Mouse (Mus musculus) liver, postnatal 0 days (tissue): Measurements from ENCODE around the gene Trmt10c. TPM values are rescaled to one million over a fixed set of nuclear protein-coding genes. Genes with fewer than 3 reads are reported as not detected.
A peak's percentile ranks its signal among the peaks of the same experiment; 100 is the strongest.
"Not testable (repeated sequence)": the region's sequence is repeated elsewhere in the genome, so short reads cannot be mapped to it uniquely, and the experiment has no call there.

ENCODE experiments used
- ATAC-seq: fragments of 200-750 bp; cut with Nextera tagmentation; 2 replicates; pipeline ENCODE4 v1.8.0; 2017; ENCODE audit warnings: mild to moderate bottlenecking, moderate library complexity
- DNase-seq: peaks from one replicate; pipeline ENCODE4 v3.0.0-alpha.2; 2016
- H3K27ac ChIP-seq: fragments of 300-500 bp; sonication (generic); 2 replicates; pipeline ENCODE4 v1.5.1; 2014; ENCODE audit warnings: antibody characterized with exemption, moderate library complexity, mild to moderate bottlenecking, low read depth
- H3K27me3 ChIP-seq: fragments of 300-500 bp; sonication (generic); 2 replicates; pipeline ENCODE4 v1.6.1; 2014; ENCODE audit warnings: low read length, control low read depth, mixed read lengths; ENCODE audit not compliant: insufficient read depth
- H3K36me3 ChIP-seq: fragments of 300-500 bp; sonication (generic); replicated peaks from 2 replicates; pipeline ENCODE4 v1.6.1; 2014; ENCODE audit warnings: mild to moderate bottlenecking, control low read depth, low read length, moderate library complexity, mixed read lengths; ENCODE audit not compliant: insufficient read depth
- H3K4me1 ChIP-seq: fragments of 300-500 bp; sonication (generic); 2 replicates; pipeline ENCODE4 v1.6.1; 2014; ENCODE audit warnings: antibody characterized with exemption, mild to moderate bottlenecking, control low read depth; ENCODE audit not compliant: insufficient read depth
- H3K4me2 ChIP-seq: fragments of 300-500 bp; sonication (generic); 2 replicates; pipeline ENCODE4 v1.6.1; 2014; ENCODE audit warnings: low read depth, mild to moderate bottlenecking, low read length, moderate library complexity, mixed read lengths
- H3K4me3 ChIP-seq: fragments of 300-500 bp; sonication (generic); 2 replicates; pipeline ENCODE4 v1.5.1; 2014; ENCODE audit warnings: low read depth, low read length
- H3K9ac ChIP-seq: fragments of 300-500 bp; sonication (generic); replicated peaks from 2 replicates; pipeline ENCODE4 v1.6.1; 2014; ENCODE audit warnings: mild to moderate bottlenecking, moderate library complexity
- H3K9me3 ChIP-seq: fragments of 300-500 bp; sonication (generic); 2 replicates; pipeline ENCODE4 v1.6.1; 2016; ENCODE audit warnings: mild to moderate bottlenecking, control low read depth, low read length, mixed read lengths
- CTCF ChIP-seq: sonication (generic); IDR thresholded peaks from 2 replicates; pipeline ENCODE4 v1.5.1; 2016; ENCODE audit warnings: antibody characterized with exemption, low read depth
- EP300 ChIP-seq: IDR thresholded peaks from 2 replicates; pipeline ENCODE4 v1.6.1; 2016; ENCODE audit warnings: antibody characterized with exemption, low read depth, mild to moderate bottlenecking
- WGBS: fragments of 180-500 bp; shearing (Covaris S2); extraction: QIAGEN DNeasy Blood & Tissue Kit; methylation state at CpG from one replicate; pipeline ENCODE4 v1.1.7; 2014; ENCODE audit not compliant: insufficient replicate concordance; 5-methylcytosine and 5-hydroxymethylcytosine counted together
- polyA plus RNA-seq: library from polyadenylated mRNA; unstranded; fragments of >200 nt; fragmentation: Nextera tagmentation; extraction: Ambion mirVana; gene quantifications from 2 replicates; pipeline ENCODE4 v1.2.1, GENCODE M21; 2015

Trmt10c gene
- polyA plus RNA-seq, 1 experiment from 2014 or later = 15.2 TPM

DNA sequence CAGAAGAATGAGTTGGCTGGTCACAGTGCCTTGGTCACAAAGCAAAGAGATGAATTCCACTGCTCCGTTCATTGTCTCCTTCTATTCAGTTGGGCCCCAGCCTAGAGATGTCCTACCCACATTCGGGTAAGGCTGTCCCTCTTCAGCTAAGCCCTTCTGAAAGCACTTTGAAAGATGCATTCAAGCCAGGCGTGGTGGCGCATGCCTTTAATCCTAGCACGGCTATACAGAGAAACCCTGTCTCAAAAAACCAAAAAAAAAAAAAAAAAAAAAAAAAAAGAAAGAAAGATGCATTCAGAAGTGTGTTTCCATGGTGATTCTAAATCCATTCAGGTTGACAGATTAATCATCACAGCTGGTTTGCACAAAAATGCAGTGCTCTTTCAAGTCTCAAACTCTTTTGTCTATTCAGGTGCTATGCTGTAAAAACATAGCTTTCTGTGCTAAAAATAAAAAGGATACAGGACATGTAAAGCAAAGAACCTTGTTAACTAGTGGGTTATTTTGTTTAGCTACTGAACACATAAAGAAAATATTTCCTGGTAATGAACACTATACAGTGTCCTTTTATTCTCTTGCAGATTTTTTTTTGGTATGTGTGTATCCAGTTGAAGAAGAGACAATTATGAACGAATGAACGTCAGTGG lies 19.4 kb upstream of the Trmt10c start:
- Histone ChIP-seq H3K4me3 (no peak overlapping the region), H3K27ac (no peak overlapping the region), H3K9ac (no peak overlapping the region), H3K9me3 (no peaks in the 10 kb centered on the region), H3K27me3 (no peaks in the 10 kb centered on the region), H3K4me1 (no peaks in the 10 kb centered on the region), H3K4me2 (no peak overlapping the region), H3K36me3 (no peaks in the 10 kb centered on the region)
- ATAC-seq (no peak), DNase-seq (no peak)
- TF ChIP-seq CTCF = no peak
- TF ChIP-seq EP300 = no peak
- 81% methylated on average over 7 of the region's 7 CpGs for WGBS

DNA sequence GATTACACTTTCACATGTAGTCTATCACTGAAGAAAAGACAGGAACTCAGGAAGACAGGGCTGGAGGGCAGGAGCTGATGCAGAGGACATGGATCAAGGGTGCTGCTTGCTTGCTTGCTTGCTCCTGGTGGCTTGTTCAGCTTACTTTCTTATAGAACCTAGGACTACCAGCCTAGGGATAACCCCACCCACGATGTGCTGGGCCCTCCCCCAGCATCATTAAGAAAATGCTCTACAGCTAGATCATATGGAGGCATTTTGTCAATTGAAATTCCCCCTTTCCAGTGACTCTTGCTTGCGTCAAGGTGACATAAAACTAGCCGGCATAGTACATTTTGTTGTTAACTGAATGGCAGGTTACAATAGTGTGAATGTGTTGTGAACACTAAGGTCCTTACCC lies 18.3 kb upstream of the Trmt10c start:
- WGBS = 77% methylated on average over 3 of the region's 3 CpGs
- H3K9me3 ChIP-seq = no peaks in the 10 kb centered on the region

DNA sequence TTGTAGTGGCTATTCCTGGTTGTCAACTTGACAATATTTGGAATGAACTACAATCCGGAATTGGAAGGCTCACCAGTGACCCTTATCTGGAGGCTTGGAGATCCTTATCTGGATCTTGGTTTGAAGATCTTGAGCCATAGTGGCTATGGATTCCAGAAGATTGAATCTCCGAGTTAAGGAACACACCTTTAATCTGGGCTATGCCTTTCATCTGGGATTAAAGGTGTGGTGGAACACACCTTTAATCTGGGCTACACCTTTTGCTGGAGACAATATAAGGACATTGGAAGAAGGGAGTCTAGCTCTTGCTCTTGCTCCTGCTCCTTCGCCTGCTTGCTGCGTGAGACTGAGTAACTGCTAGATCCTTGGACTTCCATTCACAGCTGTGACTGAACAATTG lies 10.4 kb upstream of the Trmt10c start, which contains the start of gene Senp7:
Senp7 (plus strand) TSS at position 301 of the 400 bp plus-strand sequence.
- not testable (repeated sequence) for H3K27me3 ChIP-seq, ATAC-seq, H3K27ac ChIP-seq, DNase-seq, H3K4me1 ChIP-seq, H3K9ac ChIP-seq, H3K4me3 ChIP-seq, H3K9me3 ChIP-seq, H3K36me3 ChIP-seq, H3K4me2 ChIP-seq
- no CpG with 5 or more reads among the region's 4 CpGs for WGBS

More for the DNA sequence above, 18.3 kb upstream of the Trmt10c start:
- no peak for TF ChIP-seq CTCF
- no peak for TF ChIP-seq EP300
- no peak overlapping the region for H3K9ac ChIP-seq
- H3K4me2 ChIP-seq = no peak overlapping the region
- DNase-seq (no peak), ATAC-seq (no peak)
- H3K4me1 ChIP-seq = no peaks in the 10 kb centered on the region
- H3K27me3 ChIP-seq = no peaks in the 10 kb centered on the region
- no peak overlapping the region for H3K27ac ChIP-seq
- no peak overlapping the region for H3K4me3 ChIP-seq
- H3K36me3 ChIP-seq = no peaks in the 10 kb centered on the region

DNA sequence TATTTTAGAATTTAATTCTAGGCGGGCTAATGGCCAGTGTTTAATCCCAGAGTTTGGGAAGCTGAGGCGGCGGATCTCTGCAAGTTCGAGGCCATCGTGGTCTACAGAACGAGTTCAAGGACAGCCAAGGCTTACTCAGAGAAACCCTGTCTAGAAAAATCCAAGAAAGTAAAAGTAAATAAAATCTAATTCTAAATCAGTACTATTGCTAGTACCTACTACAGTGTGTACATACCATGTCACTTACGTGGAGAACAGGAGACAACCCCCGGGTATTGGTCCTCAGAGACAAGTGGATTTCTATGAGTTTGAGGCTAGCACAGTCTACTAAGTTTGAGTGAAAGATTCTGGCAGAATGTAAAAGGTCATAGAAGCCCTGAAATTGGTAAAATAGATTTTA lies 471 bp upstream of the Trmt10c start:
- Histone ChIP-seq H3K4me3 (peak overlapping the region; percentile 91), H3K4me2 (peak overlapping the region; percentile 69), H3K9ac (peak overlapping the region; percentile 93), H3K9me3 (no peaks in the 10 kb centered on the region), H3K27ac (peak overlapping the region; percentile 92), H3K36me3 (peaks cover 8% of the 10 kb centered on the region), H3K27me3 (no peaks in the 10 kb centered on the region), H3K4me1 (peaks cover 13% of the 10 kb centered on the region)
- ATAC-seq (no peak), DNase-seq (no peak)
- TF ChIP-seq CTCF (no peak), EP300 (no peak)
- WGBS = 26% methylated on average over 8 of the region's 8 CpGs

DNA sequence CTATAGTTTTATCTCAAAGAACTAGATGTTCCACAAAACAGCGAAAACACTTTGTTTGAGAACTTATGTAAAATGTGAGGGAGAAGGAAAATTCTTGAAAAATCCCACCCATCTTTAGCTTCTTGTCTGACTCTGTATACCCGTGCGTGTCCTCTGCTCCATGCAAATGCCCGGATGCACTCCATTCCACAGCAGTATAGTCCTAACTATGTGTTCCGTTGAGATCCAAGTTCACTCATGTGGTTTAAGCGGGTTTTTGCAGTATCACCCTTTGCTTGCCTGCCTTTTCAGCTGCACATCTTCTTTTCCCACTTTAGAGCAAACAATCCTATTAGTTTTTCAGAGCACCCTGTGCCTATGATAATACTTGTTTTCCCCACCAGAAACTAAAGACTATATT lies 1.1 kb downstream of the Trmt10c start:
- H3K27ac ChIP-seq = peak overlapping the region; percentile 29; the same call in 1 of the 2 replicates
- H3K9ac ChIP-seq = peak overlapping the region; percentile 93
- peaks cover 13% of the 10 kb centered on the region for H3K4me1 ChIP-seq
- peak overlapping the region; percentile 91 for H3K4me3 ChIP-seq
- H3K4me2 ChIP-seq = peak overlapping the region; percentile 69
- no peaks in the 10 kb centered on the region for H3K27me3 ChIP-seq
- H3K9me3 ChIP-seq = no peaks in the 10 kb centered on the region
- 38% methylated on average over 6 of the region's 6 CpGs for WGBS
- ATAC-seq (no peak), DNase-seq (no peak)
- no peak for TF ChIP-seq CTCF
- TF ChIP-seq EP300 = no peak
- H3K36me3 ChIP-seq = peaks cover 11% of the 10 kb centered on the region

DNA sequence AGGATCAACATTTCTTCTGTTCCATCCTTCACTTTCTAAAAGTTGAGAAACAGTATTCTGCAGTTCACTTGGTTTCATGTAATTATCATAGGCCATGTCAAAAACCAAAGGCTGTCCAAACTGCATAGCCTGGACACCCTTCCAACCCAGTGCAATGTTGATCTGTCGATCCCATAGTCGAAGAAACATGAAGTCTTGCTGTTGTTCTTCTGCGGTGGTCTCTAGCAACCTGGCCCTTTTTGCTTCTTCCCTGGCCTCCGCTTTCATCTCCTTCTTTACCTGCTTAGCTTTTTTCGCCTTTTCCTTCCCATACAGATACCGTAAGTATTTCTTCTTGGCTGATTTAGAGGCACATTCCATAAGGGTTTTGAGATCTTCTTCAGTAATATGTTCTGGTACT lies 3.1 kb downstream of the Trmt10c start:
- no peak overlapping the region for H3K9ac ChIP-seq
- no peak for DNase-seq
- H3K4me3 ChIP-seq = no peak overlapping the region
- no peaks in the 10 kb centered on the region for H3K27me3 ChIP-seq
- TF ChIP-seq EP300 (no peak), CTCF (no peak)
- no peaks in the 10 kb centered on the region for H3K9me3 ChIP-seq
- no peak overlapping the region for H3K4me2 ChIP-seq
- ATAC-seq = no peak
- 93% methylated on average over 6 of the region's 6 CpGs for WGBS
- H3K36me3 ChIP-seq = peaks cover 11% of the 10 kb centered on the region
- peaks cover 22% of the 10 kb centered on the region for H3K4me1 ChIP-seq
- H3K27ac ChIP-seq = no peak overlapping the region
